Mouse (Mus musculus) megakaryocyte, embryonic 14.5 days (primary cell): ENCODE measurements around the gene Rufy3.

Experiments used
- FLI1 ChIP-seq: IDR thresholded peaks from 2 replicates; pipeline ENCODE4 v1.6.1; 2012; ENCODE audit warnings: low read length, inconsistent platforms, mixed read lengths
- GATA1 ChIP-seq: IDR thresholded peaks from 3 replicates; pipeline ENCODE4 v1.6.1; 2012; ENCODE audit warnings: mixed read lengths, low read length, inconsistent platforms, borderline replicate concordance

DNA sequence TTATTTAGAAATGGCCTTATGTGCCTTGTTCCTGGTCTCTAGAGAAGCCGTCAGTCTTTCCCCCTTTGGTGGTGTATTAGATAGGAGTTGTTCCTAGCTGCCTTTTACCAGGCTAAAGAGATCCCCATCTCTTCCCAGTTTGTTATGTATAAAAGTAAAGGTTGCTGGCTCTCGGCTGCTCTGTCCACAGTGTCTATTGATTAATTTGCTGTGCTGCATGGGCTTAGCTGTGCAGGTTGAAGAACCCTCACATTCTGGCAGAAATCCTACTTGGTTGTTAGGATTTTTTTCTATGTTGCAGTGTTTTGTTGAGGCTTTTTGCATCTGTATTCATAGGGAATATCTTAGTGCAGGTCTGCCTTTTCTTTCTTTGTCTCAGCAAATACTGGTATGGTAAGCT, 37.2 kb downstream of the Rufy3 start:
- TF ChIP-seq GATA1 (no peak), FLI1 (no peak)
